Mouse (Mus musculus) spleen, embryonic (tissue): ENCODE measurements around the gene Wfdc1.

Source experiments
- CTCF ChIA-PET: fragments of 350-600 bp; sonication (Branson Sonifier 250); formaldehyde crosslinking; loops from one replicate; lab custom pipeline; 2022; lab: Charles Lee

Wfdc1 gene

GRCm38 (mm10) chr8:119666219-119666951 is at the start of gene Wfdc1:
Gene Wfdc1, plus strand, starts transcription at chr8:119666365.
- CTCF ChIA-PET = no interaction called here

- CTCF ChIA-PET = no interaction called here
Observed at GRCm38 (mm10) chr8:119616811-119617210, 49.4 kb upstream of the Wfdc1 start.

GRCm38 (mm10) chr8:119617586-119617985 is 48.6 kb upstream of the Wfdc1 start:
- CTCF ChIA-PET = no interaction called here

GRCm38 (mm10) chr8:119618887-119619286 is 47.3 kb upstream of the Wfdc1 start:
- CTCF ChIA-PET = interaction anchor here (0.6 to 0.7 kb wide), 3 partner anchors 50 to 308 kb away, joined by 3 to 5 read pairs (median 4); no protein-coding TSS in a partner anchor

GRCm38 (mm10) chr8:119620116-119620840 is 45.9 kb upstream of the Wfdc1 start:
- CTCF ChIA-PET = no interaction called here

GRCm38 (mm10) chr8:119620848-119621465 is 45.2 kb upstream of the Wfdc1 start:
- CTCF ChIA-PET = no interaction called here

GRCm38 (mm10) chr8:119622555-119622954 is 43.6 kb upstream of the Wfdc1 start:
- CTCF ChIA-PET = no interaction called here

GRCm38 (mm10) chr8:119623061-119623460 is 43.1 kb upstream of the Wfdc1 start:
- CTCF ChIA-PET = no interaction called here

GRCm38 (mm10) chr8:119623744-119624143 is 42.4 kb upstream of the Wfdc1 start:
- CTCF ChIA-PET = no interaction called here

GRCm38 (mm10) chr8:119624916-119625315 is 41.2 kb upstream of the Wfdc1 start:
- CTCF ChIA-PET = interaction anchor here (0.6 kb wide), 1 partner anchor 139 kb away, joined by 10 read pairs; no protein-coding TSS in a partner anchor

GRCm38 (mm10) chr8:119625788-119626187 is 40.4 kb upstream of the Wfdc1 start:
- CTCF ChIA-PET = no interaction called here

- CTCF ChIA-PET = no interaction called here
Observed at GRCm38 (mm10) chr8:119627199-119627598, 39.0 kb upstream of the Wfdc1 start.

- CTCF ChIA-PET = no interaction called here
Observed at GRCm38 (mm10) chr8:119627613-119628359, 38.4 kb upstream of the Wfdc1 start.

GRCm38 (mm10) chr8:119630841-119631240 is 35.3 kb upstream of the Wfdc1 start:
- CTCF ChIA-PET = interaction anchor here (0.7 kb wide), 1 partner anchor 308 kb away, joined by 4 read pairs; no protein-coding TSS in a partner anchor

- CTCF ChIA-PET = no interaction called here
Observed at GRCm38 (mm10) chr8:119632246-119632645, 33.9 kb upstream of the Wfdc1 start.

- CTCF ChIA-PET = no interaction called here
Observed at GRCm38 (mm10) chr8:119632909-119633308, 33.3 kb upstream of the Wfdc1 start.

GRCm38 (mm10) chr8:119634616-119635336 is 31.4 kb upstream of the Wfdc1 start:
- CTCF ChIA-PET = no interaction called here

- CTCF ChIA-PET = no interaction called here
Observed at GRCm38 (mm10) chr8:119635378-119635777, 30.8 kb upstream of the Wfdc1 start, which contains the start of gene Kcng4. Gene Kcng4, minus strand, starts transcription at chr8:119635680.

- CTCF ChIA-PET = no interaction called here
Observed at GRCm38 (mm10) chr8:119635958-119636357, 30.2 kb upstream of the Wfdc1 start.

GRCm38 (mm10) chr8:119636766-119637165 is 29.4 kb upstream of the Wfdc1 start:
- CTCF ChIA-PET = no interaction called here

GRCm38 (mm10) chr8:119637381-119637780 is 28.8 kb upstream of the Wfdc1 start:
- CTCF ChIA-PET = no interaction called here
